Mouse (Mus musculus) forebrain, embryonic 15.5 days (tissue): ENCODE measurements around the gene Hectd1. TPM values are rescaled to one million over a fixed set of nuclear protein-coding genes. Genes with fewer than 3 reads are reported as not detected.

Source experiments
- ATAC-seq: fragments of 200-750 bp; cut with Nextera tagmentation; replicated peaks from 2 replicates; pipeline ENCODE4 v1.8.0; 2017; ENCODE audit warnings: mild to moderate bottlenecking, moderate TSS enrichment, moderate library complexity
- H3K27ac ChIP-seq: fragments of 300-500 bp; sonication (generic); replicated peaks from 2 replicates; pipeline ENCODE4 v1.5.1; 2015; ENCODE audit warnings: mild to moderate bottlenecking, inconsistent platforms
- H3K27me3 ChIP-seq: fragments of 300-500 bp; sonication (generic); 2 replicates; pipeline ENCODE4 v1.6.1; 2015; ENCODE audit warnings: inconsistent platforms
- H3K36me3 ChIP-seq: fragments of 300-500 bp; sonication (generic); 2 replicates; pipeline ENCODE4 v1.6.1; 2015; ENCODE audit warnings: mild to moderate bottlenecking, inconsistent platforms
- H3K4me1 ChIP-seq: fragments of 300-500 bp; sonication (generic); 2 replicates; pipeline ENCODE4 v1.6.1; 2015; ENCODE audit warnings: inconsistent platforms
- H3K4me2 ChIP-seq: fragments of 300-500 bp; sonication (generic); replicated peaks from 2 replicates; pipeline ENCODE4 v1.6.1; 2015; ENCODE audit warnings: mild to moderate bottlenecking, inconsistent platforms
- H3K4me3 ChIP-seq: fragments of 300-500 bp; sonication (generic); 2 replicates; pipeline ENCODE4 v1.5.1; 2015; ENCODE audit warnings: mild to moderate bottlenecking, inconsistent platforms
- H3K9ac ChIP-seq: fragments of 300-500 bp; sonication (generic); replicated peaks from 2 replicates; pipeline ENCODE4 v1.6.1; 2015; ENCODE audit warnings: mild to moderate bottlenecking, inconsistent platforms
- H3K9me3 ChIP-seq: fragments of 300-500 bp; sonication (generic); 2 replicates; pipeline ENCODE4 v1.6.1; 2016; ENCODE audit warnings: inconsistent platforms
- WGBS: fragments of 180-500 bp; shearing (Covaris S2); methylation state at CpG from one replicate; pipeline ENCODE4 v1.1.7; 2015; ENCODE audit warnings: mixed read lengths; 5-methylcytosine and 5-hydroxymethylcytosine counted together
- polyA plus RNA-seq: library from polyadenylated mRNA; unstranded; fragments of >200 nt; fragmentation: Nextera tagmentation; extraction: Ambion mirVana; gene quantifications from 2 replicates; pipeline ENCODE4 v1.2.1, GENCODE M21; 2015

Hectd1 gene
- 38.8 and 42.7 TPM in 2 replicates for polyA plus RNA-seq

- Histone ChIP-seq H3K9ac (peak within 1 kb of the TSS; percentile 99), H3K4me2 (peak within 1 kb of the TSS; percentile 71), H3K9me3 (no peaks in the 10 kb centered on the region), H3K36me3 (0 out of 2 replicates have a peak, but pooled peaks cover 8% of the 10 kb centered on the region), H3K4me3 (peak within 1 kb of the TSS; percentile 99), H3K27me3 (no peaks in the 10 kb centered on the region), H3K4me1 (peaks cover 20% of the 10 kb centered on the region), H3K27ac (peak within 1 kb of the TSS; percentile 99)
- ATAC-seq: peak; percentile 95
- under 1% methylated on average over 103 of the region's 114 CpGs for WGBS
Observed at GRCm38 (mm10) chr12:51829290-51830076, at the start of gene Hectd1. Hectd1 (minus strand) TSS chr12:51829536.

GRCm38 (mm10) chr12:51871446-51872144 lies 42.3 kb upstream of the Hectd1 start:
- Histone ChIP-seq H3K4me1 (0 out of 2 replicates have a peak, but pooled peaks cover under 1% of the 10 kb centered on the region), H3K9ac (no peak overlapping the region), H3K27ac (no peak overlapping the region), H3K36me3 (no peaks in the 10 kb centered on the region), H3K4me2 (no peak overlapping the region), H3K27me3 (no peaks in the 10 kb centered on the region), H3K4me3 (no peak overlapping the region), H3K9me3 (no peaks in the 10 kb centered on the region)
- no peak for ATAC-seq
- WGBS: 75% methylated on average over 11 of the region's 11 CpGs

GRCm38 (mm10) chr12:51869511-51869910 lies 40.2 kb upstream of the Hectd1 start:
- Histone ChIP-seq H3K27ac (no peak overlapping the region), H3K4me2 (no peak overlapping the region), H3K36me3 (no peaks in the 10 kb centered on the region), H3K9ac (no peak overlapping the region), H3K4me3 (no peak overlapping the region), H3K4me1 (peaks cover 17% of the 10 kb centered on the region), H3K9me3 (no peaks in the 10 kb centered on the region), H3K27me3 (no peaks in the 10 kb centered on the region)
- WGBS: 81% methylated on average over 3 of the region's 3 CpGs
- ATAC-seq: no peak

GRCm38 (mm10) chr12:51867076-51867475 lies 37.7 kb upstream of the Hectd1 start:
- Histone ChIP-seq H3K27me3 (no peaks in the 10 kb centered on the region), H3K9me3 (no peaks in the 10 kb centered on the region), H3K27ac (no peak overlapping the region), H3K9ac (no peak overlapping the region), H3K36me3 (no peaks in the 10 kb centered on the region), H3K4me1 (peaks cover 17% of the 10 kb centered on the region), H3K4me2 (no peak overlapping the region), H3K4me3 (no peak overlapping the region)
- ATAC-seq: no peak
- 78% methylated on average over 8 of the region's 8 CpGs for WGBS

GRCm38 (mm10) chr12:51866226-51866910 lies 37.0 kb upstream of the Hectd1 start:
- 51% methylated on average over 13 of the region's 13 CpGs for WGBS
- Histone ChIP-seq H3K27me3 (no peaks in the 10 kb centered on the region), H3K27ac (peak overlapping the region; percentile 59), H3K4me2 (no peak overlapping the region), H3K4me3 (no peak overlapping the region), H3K9ac (no peak overlapping the region), H3K4me1 (peaks cover 17% of the 10 kb centered on the region), H3K36me3 (no peaks in the 10 kb centered on the region), H3K9me3 (no peaks in the 10 kb centered on the region)
- ATAC-seq: no peak; the same call in 1 of the 2 replicates

- H3K4me2 ChIP-seq: no peak overlapping the region
- no peaks in the 10 kb centered on the region for H3K36me3 ChIP-seq
- peak; percentile 88 for ATAC-seq
- H3K9ac ChIP-seq: no peak overlapping the region
- no peaks in the 10 kb centered on the region for H3K27me3 ChIP-seq
- H3K4me3 ChIP-seq: no peak overlapping the region
- peak overlapping the region; percentile 59 for H3K27ac ChIP-seq
- H3K9me3 ChIP-seq: no peaks in the 10 kb centered on the region
- whole genome bisulfite sequencing: 2% methylated on average over 4 of the region's 4 CpGs
- peaks cover 17% of the 10 kb centered on the region for H3K4me1 ChIP-seq
Observed at GRCm38 (mm10) chr12:51865790-51866179, 36.4 kb upstream of the Hectd1 start.

GRCm38 (mm10) chr12:51865061-51865789 lies 35.9 kb upstream of the Hectd1 start:
- no peak overlapping the region for H3K9ac ChIP-seq
- peaks cover 17% of the 10 kb centered on the region for H3K4me1 ChIP-seq
- H3K4me3 ChIP-seq: no peak overlapping the region
- peak; percentile 20; the same call in 1 of the 2 replicates for ATAC-seq
- no peaks in the 10 kb centered on the region for H3K9me3 ChIP-seq
- H3K27me3 ChIP-seq: no peaks in the 10 kb centered on the region
- no peak overlapping the region for H3K4me2 ChIP-seq
- WGBS: 35% methylated on average over 9 of the region's 9 CpGs
- H3K27ac ChIP-seq: peak overlapping the region; percentile 59
- no peaks in the 10 kb centered on the region for H3K36me3 ChIP-seq

- H3K4me3 ChIP-seq: no peak overlapping the region
- no peak overlapping the region for H3K27ac ChIP-seq
- no peak overlapping the region for H3K4me2 ChIP-seq
- H3K4me1 ChIP-seq: peaks cover 17% of the 10 kb centered on the region
- no peaks in the 10 kb centered on the region for H3K9me3 ChIP-seq
- no peaks in the 10 kb centered on the region for H3K36me3 ChIP-seq
- no peaks in the 10 kb centered on the region for H3K27me3 ChIP-seq
- no peak for ATAC-seq
- 94% methylated on average over 14 of the region's 14 CpGs for WGBS
- H3K9ac ChIP-seq: no peak overlapping the region
Observed at GRCm38 (mm10) chr12:51863116-51864002, 34.0 kb upstream of the Hectd1 start.

GRCm38 (mm10) chr12:51858134-51859028 lies 29.0 kb upstream of the Hectd1 start:
- no peak overlapping the region for H3K9ac ChIP-seq
- no peak for ATAC-seq
- no peak overlapping the region for H3K4me3 ChIP-seq
- no peaks in the 10 kb centered on the region for H3K9me3 ChIP-seq
- H3K4me2 ChIP-seq: no peak overlapping the region
- 68% methylated on average over 12 of the region's 13 CpGs for WGBS
- H3K36me3 ChIP-seq: no peaks in the 10 kb centered on the region
- no peaks in the 10 kb centered on the region for H3K27me3 ChIP-seq
- no peaks in the 10 kb centered on the region for H3K4me1 ChIP-seq
- H3K27ac ChIP-seq: no peak overlapping the region

- no peaks in the 10 kb centered on the region for H3K36me3 ChIP-seq
- no peak overlapping the region for H3K4me2 ChIP-seq
- no peak for ATAC-seq
- no peaks in the 10 kb centered on the region for H3K27me3 ChIP-seq
- no peak overlapping the region for H3K9ac ChIP-seq
- no peak overlapping the region for H3K27ac ChIP-seq
- H3K4me1 ChIP-seq: no peaks in the 10 kb centered on the region
- no peaks in the 10 kb centered on the region for H3K9me3 ChIP-seq
- H3K4me3 ChIP-seq: no peak overlapping the region
- 95% methylated on average over 8 of the region's 8 CpGs for WGBS
Observed at GRCm38 (mm10) chr12:51856768-51857295, 27.5 kb upstream of the Hectd1 start.
